Mouse (Mus musculus) embryonic fibroblast, embryonic 13.5 days (primary cell): ENCODE measurements around the gene Use1. TPM values are rescaled to one million over a fixed set of nuclear protein-coding genes. Genes with fewer than 3 reads are reported as not detected.

Experiments used
- H3K27ac ChIP-seq: 2 replicates; pipeline ENCODE4 v1.5.1; 2012; ENCODE audit warnings: low read length, control low read depth, inconsistent platforms; ENCODE audit not compliant: insufficient read depth
- H3K4me1 ChIP-seq: 2 replicates; pipeline ENCODE4 v1.6.1; 2011; ENCODE audit warnings: low read length; ENCODE audit not compliant: control insufficient read depth, insufficient read depth
- H3K4me3 ChIP-seq: 2 replicates; pipeline ENCODE4 v1.5.1; 2011; ENCODE audit warnings: mild to moderate bottlenecking, control low read depth, low read length; ENCODE audit not compliant: insufficient read depth
- CTCF ChIP-seq: IDR thresholded peaks from 2 replicates; pipeline ENCODE4 v1.5.1; 2011; ENCODE audit warnings: mild to moderate bottlenecking, control low read depth, low read length, moderate library complexity, borderline replicate concordance; ENCODE audit not compliant: insufficient read depth
- POLR2A ChIP-seq: IDR thresholded peaks from 2 replicates; pipeline ENCODE4 v1.6.1; 2011; ENCODE audit warnings: low read depth, mild to moderate bottlenecking, control low read depth, low read length, moderate library complexity
- polyA plus RNA-seq: library from polyadenylated mRNA; stranded (reverse); fragments of >200 nt; gene quantifications from 2 replicates; pipeline ENCODE4 v1.2.4, GENCODE M21; 2011; ENCODE audit warnings: low read depth; ENCODE audit not compliant: missing spikeins, insufficient read length

Gene Use1
- polyA plus RNA-seq, 1 experiment: 97.6 TPM

DNA sequence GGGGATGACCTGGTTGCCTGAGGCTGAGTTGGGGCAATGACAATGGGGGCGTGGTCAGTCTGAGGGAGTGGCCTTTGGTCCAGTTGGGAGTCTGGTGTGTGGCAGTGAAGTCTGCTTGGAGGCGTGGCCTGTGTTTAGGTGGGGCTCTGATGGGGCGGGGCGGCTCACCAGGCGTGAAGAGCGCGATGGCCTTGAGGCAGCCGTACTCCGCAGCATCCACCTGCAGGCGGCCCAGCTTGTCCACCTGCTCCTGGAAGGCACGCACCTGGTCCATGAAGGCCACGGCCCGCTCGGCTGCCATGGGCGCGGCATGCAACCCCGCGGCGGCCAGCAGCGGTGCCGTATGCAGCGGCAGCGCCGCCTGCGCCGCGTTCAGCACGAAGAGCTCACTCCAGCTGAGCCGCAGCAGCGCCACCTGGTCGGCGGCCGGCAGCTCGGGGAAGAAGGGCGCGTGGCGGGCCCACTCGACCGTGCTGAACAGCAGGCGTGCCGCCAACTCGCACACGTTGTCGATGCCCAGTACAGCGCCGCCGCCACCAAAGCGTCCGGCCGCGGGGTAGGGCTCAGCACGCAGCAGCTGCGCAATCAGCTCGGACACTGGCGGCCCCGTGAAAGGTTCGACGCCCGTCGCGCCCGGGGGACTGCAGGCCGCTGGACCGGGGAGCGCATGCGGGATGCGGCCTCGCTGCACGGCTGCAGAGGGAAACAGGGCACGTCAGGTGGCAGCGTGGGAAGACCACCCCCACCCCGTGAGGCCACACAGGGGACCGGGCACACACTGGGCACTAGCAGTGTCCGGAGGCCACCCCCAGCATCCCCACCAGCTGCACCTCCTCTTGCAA, 9.2 kb downstream of the Use1 start:
- no peak for TF ChIP-seq POLR2A
- TF ChIP-seq CTCF: peak; percentile 12; the same call in 1 of the 2 replicates
- Histone ChIP-seq H3K4me3 (no peak overlapping the region), H3K27ac (no peak overlapping the region), H3K4me1 (peaks cover 2% of the 10 kb centered on the region)

DNA sequence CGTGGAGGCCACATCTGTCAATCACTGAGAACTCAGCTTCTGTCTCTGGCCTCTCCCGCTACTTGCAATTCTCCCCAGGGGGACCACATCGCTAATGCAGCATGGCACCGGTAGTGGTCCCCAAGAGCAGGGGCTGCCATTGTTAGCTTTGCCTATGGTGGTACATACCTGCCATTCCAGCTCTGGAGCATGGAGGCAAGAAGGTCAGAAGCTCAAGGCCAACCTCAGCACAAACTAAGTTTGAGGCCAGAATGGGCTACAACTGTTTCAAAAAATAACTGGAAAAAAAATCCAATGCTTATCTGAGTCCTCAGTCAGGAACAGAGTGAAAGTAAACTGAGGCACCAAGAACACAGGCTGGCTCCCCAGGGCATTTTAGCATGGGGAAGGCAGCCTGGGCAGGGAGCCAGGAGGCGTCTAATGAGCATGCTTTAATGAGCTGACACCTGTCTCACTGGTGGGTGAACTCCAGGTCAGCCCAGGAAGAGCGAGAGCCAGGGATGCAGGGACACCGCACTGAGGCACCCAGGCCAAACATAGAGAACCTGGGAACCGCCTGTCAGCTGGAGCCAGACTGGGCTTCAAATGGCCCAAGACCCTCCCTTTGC, 9.9 kb downstream of the Use1 start:
- Histone ChIP-seq H3K4me1 (peaks cover 2% of the 10 kb centered on the region), H3K27ac (no peak overlapping the region), H3K4me3 (no peak overlapping the region)
- no peak for TF ChIP-seq CTCF
- TF ChIP-seq POLR2A: no peak

DNA sequence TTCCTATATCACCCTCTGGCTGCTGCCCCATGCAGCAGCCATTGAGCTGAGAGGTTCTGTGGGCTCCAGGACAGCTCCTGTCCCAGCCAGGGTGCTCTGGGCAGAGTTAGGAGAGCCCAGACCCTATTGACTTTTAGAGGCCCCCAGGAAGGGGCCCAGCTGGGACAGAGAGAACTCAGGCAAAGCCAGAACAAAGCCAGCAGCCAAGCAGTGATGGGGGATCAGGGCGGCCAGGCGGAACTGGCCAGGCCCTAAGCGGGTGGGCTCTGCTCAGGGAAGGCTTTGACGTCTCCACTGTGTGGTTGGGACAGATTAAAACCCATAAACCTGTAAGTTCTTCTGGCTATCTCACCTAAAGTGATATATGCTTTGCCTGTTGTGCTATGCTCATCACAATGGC, 12.4 kb downstream of the Use1 start:
- peak overlapping the region; percentile 90; the same call in 1 of the 2 replicates for H3K4me3 ChIP-seq
- peaks cover 7% of the 10 kb centered on the region for H3K4me1 ChIP-seq
- no peak overlapping the region for H3K27ac ChIP-seq
- TF ChIP-seq POLR2A: no peak
- no peak for TF ChIP-seq CTCF

DNA sequence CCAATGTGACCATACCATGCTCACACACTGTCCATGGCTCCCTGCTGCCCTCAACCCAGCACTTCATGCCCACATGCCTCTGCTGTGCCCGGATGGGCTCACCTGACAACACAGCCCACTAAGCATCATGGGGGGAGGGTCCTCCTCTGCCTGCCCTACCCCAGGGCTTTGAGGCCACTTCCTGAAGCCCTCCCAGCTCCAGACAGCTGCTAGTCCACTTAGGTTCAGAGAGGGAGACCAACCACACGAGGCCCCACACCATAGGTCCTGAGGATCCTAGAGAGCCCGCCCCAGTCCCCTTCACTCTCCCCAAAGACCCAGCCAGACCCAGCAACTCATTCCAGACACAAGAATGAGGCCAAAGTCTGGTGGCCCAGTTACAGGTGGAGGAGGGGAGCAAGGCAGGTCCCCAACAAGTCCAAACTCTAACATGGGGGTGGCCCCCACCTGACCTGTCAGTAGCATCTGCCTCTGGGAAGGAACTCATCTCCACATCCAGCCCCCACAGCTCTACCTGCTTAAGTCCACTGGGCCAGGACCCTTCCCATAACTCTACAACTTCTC, 12.9 kb downstream of the Use1 start:
- Histone ChIP-seq H3K27ac (no peak overlapping the region), H3K4me3 (peak overlapping the region; percentile 90), H3K4me1 (peaks cover 7% of the 10 kb centered on the region)
- TF ChIP-seq POLR2A (no peak), CTCF (no peak)

DNA sequence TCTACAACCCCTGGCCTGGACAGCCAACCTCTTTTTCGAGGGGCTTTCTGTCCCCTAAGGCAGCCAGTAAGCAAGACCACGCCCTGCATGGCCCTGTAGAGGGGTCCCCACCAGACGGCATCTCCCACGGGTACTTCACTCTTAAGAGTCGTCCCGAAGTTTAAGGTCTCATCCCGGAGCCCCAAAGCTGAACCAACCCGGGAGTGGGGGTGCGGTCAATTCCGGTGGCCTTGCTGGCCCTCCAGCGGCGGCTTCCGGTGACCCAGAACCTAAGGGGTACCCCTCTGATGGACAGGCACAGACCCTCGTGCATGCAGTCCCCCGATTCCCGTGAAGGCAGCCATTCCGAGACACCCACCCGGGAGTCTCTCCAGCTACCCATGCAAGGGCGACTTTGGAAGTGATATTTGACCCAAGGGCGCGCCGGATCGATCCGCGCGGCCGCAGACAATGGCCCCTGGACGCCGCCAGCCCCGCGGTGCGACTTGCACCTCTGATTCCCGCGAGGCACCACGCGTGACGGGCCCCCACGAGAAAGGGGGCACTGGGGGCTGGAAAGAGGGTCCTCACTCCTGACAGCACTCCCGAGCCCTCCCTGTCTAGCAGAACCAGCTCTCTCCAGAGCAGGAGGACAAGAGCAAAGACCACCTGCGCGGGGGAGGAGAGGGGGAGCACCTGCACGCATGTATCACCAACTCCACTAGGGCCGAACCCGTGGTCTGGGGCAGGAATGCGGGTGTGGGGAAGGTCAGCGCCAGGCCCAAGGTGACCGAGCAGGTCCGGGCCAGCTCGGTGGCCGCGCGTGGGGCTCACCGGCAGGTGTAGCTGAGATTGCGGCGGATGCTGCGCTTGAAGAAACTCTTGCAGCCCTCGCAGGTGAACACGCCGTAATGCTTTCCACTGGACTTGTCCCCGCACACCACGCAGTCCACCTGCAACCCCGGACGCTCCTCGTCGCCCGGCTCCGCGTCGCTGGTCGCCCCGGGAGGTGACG, 13.8 kb downstream of the Use1 start:
- Histone ChIP-seq H3K4me3 (peak overlapping the region; percentile 90), H3K27ac (no peak overlapping the region), H3K4me1 (peaks cover 7% of the 10 kb centered on the region)
- no peak for TF ChIP-seq CTCF
- 0 out of 2 replicates have a peak, but pooled peaks have one; percentile 13 for TF ChIP-seq POLR2A

DNA sequence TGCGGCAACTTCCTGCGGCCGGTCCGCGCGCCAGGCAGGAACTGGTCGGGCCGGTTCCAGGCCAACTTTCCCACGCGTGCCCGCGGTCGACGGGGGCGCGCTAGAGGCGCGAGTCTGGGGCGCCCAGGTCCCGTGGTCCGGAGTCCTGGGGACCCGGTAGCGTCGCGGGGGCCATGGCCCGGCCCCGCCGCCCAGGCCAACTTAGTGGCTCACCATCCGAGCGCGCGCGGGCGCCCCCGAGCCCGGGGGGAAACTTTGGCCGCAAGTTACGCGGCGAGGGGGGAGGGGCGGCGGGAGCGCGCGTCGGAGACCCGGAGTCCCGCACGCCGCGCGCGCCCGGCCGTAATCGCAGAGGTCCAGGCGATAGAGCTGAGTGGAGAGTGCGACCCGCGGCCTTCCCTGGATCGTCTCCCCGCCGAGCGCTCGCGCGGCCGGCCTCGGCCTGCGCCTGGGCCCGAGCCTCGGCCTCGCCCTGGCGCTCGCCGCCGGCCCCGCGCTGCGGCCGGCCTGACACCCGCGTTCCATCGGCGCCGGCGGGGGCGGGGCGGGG, 14.8 kb downstream of the Use1 start, which contains the start of gene Nr2f6:
Gene Nr2f6, minus strand, starts transcription at position 540 of the 550 bp plus-strand sequence.
- peak within 1 kb of the TSS; percentile 93 for H3K27ac ChIP-seq
- peaks cover 5% of the 10 kb centered on the region for H3K4me1 ChIP-seq
- peak; percentile 14 for TF ChIP-seq POLR2A
- no peak for TF ChIP-seq CTCF
- peak within 1 kb of the TSS; percentile 90 for H3K4me3 ChIP-seq

DNA sequence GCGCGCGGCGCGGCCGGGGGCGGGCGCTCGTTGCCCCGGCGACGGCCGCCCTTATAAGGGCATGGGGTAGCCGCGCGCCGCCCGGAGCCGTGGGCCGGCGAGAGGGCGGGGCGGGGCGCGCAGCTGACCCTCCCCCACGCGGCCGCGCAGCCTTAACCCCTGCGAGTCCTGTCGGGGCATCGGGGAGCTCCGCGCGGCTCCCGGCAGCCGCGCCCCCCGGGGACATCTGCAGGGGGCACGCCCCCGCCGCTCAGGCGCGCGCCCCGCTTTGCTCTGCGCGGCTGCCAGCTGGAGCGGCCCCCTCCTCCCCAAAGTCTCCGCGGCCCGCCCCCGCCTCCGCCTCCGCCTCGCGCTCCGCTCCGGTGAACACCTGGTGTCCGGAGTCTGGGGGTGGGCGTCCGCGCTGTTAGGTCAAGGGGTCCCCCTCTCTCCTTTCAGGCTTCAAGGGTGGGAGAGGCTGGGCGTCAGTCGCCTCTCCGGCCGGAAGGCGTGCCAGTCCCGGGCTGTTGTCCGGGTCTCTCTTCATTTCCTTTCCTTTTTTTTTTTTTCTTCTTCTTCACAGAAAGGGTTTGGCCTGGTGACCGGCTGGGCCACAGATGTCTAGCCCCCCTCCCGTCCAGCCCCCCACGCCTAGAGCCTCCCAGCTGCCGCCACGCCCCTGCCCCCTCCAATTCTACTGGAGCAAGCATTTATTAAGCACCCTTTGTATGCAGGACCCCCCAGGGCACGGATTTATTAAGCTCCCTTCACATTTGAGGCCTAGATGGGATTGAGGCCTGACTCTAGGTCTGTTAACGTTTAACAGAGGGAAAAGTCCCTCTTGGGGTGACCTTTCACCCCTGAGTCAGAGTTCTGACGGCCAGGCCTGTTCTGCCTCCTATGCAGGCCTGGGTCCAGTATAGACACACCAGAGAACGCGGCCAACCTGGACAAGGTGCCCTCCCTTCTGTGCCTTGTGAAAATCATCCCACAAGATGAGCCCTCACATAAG, 15.6 kb downstream of the Use1 start:
- Histone ChIP-seq H3K4me3 (peak overlapping the region; percentile 40), H3K4me1 (peaks cover 5% of the 10 kb centered on the region), H3K27ac (peak overlapping the region; percentile 80)
- TF ChIP-seq CTCF: no peak
- TF ChIP-seq POLR2A: no peak

DNA sequence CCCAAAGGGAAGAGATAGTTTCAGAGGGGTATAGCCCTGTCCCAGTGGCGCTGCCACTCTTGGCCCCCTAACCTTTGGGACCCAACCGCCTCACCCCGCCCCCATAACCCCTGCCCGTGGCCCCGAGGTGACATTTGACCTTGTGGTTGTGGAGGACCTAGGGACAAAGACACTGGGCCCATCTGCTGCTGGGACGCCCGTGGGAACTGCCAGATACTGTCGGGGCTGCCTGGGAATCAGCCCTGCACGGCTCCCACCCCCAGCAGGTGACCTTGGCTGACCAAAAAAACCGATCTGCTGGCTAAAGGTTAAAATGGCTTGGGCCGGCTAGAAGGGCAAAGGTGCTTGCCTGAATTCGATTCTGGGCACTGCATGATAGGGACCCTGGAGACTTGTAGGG, 16.7 kb downstream of the Use1 start:
- Histone ChIP-seq H3K4me1 (peaks cover 5% of the 10 kb centered on the region), H3K27ac (no peak overlapping the region), H3K4me3 (no peak overlapping the region)
- TF ChIP-seq POLR2A (no peak), CTCF (no peak)
